Comparison of ENCODE assay signal across 9 mouse cellular contexts in genomic region chr16:90312449-90313082, GRCm38 (mm10). TPM values are rescaled to one million over a fixed set of nuclear protein-coding genes. Genes with fewer than 3 reads are reported as not detected.
DNase-seq lines count a peak whose midpoint lies in the region; TF ChIP-seq lines count a peak whose summit lies in the region.
"Had no signal": no experiment of that assay in that cellular context is flagged by ENCODE, and none has a peak within 500 bp of the region (broad histone marks: within the 10 kb centered on the region; RNA-seq: fewer than 3 reads in every experiment).

No protein-coding gene starts in this region.

- no peaks in the 10 kb centered on the region for H3K79me3 ChIP-seq in C2C12 (ENCODE audit: low read depth)

- peak; percentile 32 for DNase-seq in gastrocnemius, postnatal 14 days
- no peak for DNase-seq in gastrocnemius, adult 8-10 months (ENCODE audit: low spot score in 2 of 2)
- DNase-seq in brain, embryonic 18.5 days (ENCODE audit: low read depth, low spot score) = peak; percentile 42
- DNase-seq in induced T-regulatory cell, adult 2 months (ENCODE audit: low read depth) = peak; percentile 24
- peak; percentile 63 for DNase-seq in lung, postnatal 10 days
- peak; percentile 35 for DNase-seq in telencephalon, adult 2 months (ENCODE audit: low read depth, low spot score)
- no peak for DNase-seq in c-Kit-positive CD71-positive TER-119-positive erythroid progenitor cells, embryonic 14.5 days (ENCODE audit: low spot score)

- no peaks in the 10 kb centered on the region for H3K27me3 ChIP-seq in C2C12 (ENCODE audit: control insufficient read depth, insufficient read depth, insufficient read length)
- H3K27me3 ChIP-seq: stomach, embryonic 15.5 days had no signal

- H3ac ChIP-seq in C2C12 (ENCODE audit: control insufficient read depth, insufficient read length, low read depth) = no peak overlapping the region

- H3K79me2 ChIP-seq in C2C12 (ENCODE audit: control insufficient read depth, insufficient read depth) = no peaks in the 10 kb centered on the region

- no peaks in the 10 kb centered on the region for H3K36me3 ChIP-seq in C2C12 (ENCODE audit: control insufficient read depth, insufficient read depth)
- H3K36me3 ChIP-seq: stomach, embryonic 15.5 days had no signal

- intact Hi-C loops in gastrocnemius, postnatal 14 days (cut with DNase I; ENCODE audit: low total_unique reads) = no loop called here

- no peak overlapping the region for H3K4me3 ChIP-seq in C2C12 (ENCODE audit: insufficient read depth, poor library complexity, severe bottlenecking)
- H3K4me3 ChIP-seq: stomach, embryonic 15.5 days had no signal

- no peak for TF ChIP-seq CTCF in C2C12 (IDR thresholded peaks at IDR 0.05; ENCODE audit: control insufficient read depth, insufficient read depth, insufficient read length)

TF ChIP-seq in C2C12, 6 proteins besides CTCF, POLR2A, EP300 and RAD21:
- TF ChIP-seq USF1 (IDR thresholded peaks at IDR 0.05; ENCODE audit: low read depth) (peak; percentile 53), MAX (IDR thresholded peaks at IDR 0.05) (no peak)

RNA-seq across cellular contexts. Expression of gene Scaf4, which starts 28.3 kb away (rescaled TPM):
- total RNA-seq in gastrocnemius, postnatal 14 days (2021) = 10 to 100 TPM; 14.4 to 14.9 TPM
- 10 to 100 TPM; 13.5 to 18.9 (median 15.9) TPM for total RNA-seq in gastrocnemius, adult 8-10 months (2022)
- polyA plus RNA-seq in C2C12 (2012; fragmentation: generic; extraction: Trizol) = 16.2 TPM

Comparison
In these comparisons a context has a peak if more than half of its experiments do, and no peak if none do; other contexts are left out.
1. DNase-seq: peak in gastrocnemius, postnatal 14 days (single experiment), brain, embryonic 18.5 days (single experiment), induced T-regulatory cell, adult 2 months (single experiment), lung, postnatal 10 days (single experiment) and telencephalon, adult 2 months (single experiment); none in gastrocnemius, adult 8-10 months (0 of 2) and c-Kit-positive CD71-positive TER-119-positive erythroid progenitor cells, embryonic 14.5 days (single experiment).